In the genomic region with DNA sequence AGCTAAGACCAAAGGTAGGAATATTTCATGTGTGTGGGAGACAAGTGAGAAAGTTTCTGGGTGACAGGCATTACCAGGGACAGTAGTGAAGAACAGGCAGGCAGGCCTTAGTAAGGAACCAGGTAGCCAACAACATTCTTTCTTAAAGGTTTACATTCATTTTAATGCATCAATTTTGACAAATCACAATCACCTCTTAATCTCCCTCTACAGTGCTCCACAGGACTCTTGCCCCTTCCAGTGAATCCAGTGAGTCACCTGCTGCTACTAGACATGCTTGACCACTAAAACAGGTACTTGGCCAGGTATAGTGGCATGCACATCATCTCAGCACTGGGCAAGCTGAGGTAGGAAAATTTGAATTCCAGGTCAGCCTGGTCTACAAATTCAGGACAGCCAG, we compare ENCODE assay signal across 2 mouse cellular contexts.
TF ChIP-seq lines count a peak whose summit lies in the region.

No protein-coding gene starts in this region.

TF ChIP-seq in CH12.LX, 34 proteins besides CTCF, POLR2A, EP300 and RAD21:
- TF ChIP-seq ZC3H11A (IDR thresholded peaks at IDR 0.05; ENCODE audit: low read depth, low read length) (no peak), MAFK (IDR thresholded peaks at IDR 0.05; ENCODE audit: insufficient replicate concordance, low read length) (no peak), ZNF384 (IDR thresholded peaks at IDR 0.05; ENCODE audit: low read depth, low read length) (no peak), POLR2AphosphoS2 (IDR thresholded peaks at IDR 0.05; ENCODE audit: low read depth, low read length) (peak; percentile 21), PAX5 (IDR thresholded peaks at IDR 0.05; ENCODE audit: low read length) (no peak), CHD2 (IDR thresholded peaks at IDR 0.05; ENCODE audit: low read length) (peak; percentile 2; the same call in 1 of the 2 replicates)

TF ChIP-seq in myocyte, 11 proteins besides CTCF, POLR2A, EP300 and RAD21:
- peak; percentile 41 for TF ChIP-seq POLR2AphosphoS2 (IDR thresholded peaks at IDR 0.05; ENCODE audit: insufficient read length, low read depth)
- TF ChIP-seq REST (IDR thresholded peaks at IDR 0.05; ENCODE audit: insufficient read depth, insufficient read length) = no peak
- no peak for TF ChIP-seq MAX (IDR thresholded peaks at IDR 0.05; ENCODE audit: low read depth)
